Mouse (Mus musculus): Measurements from ENCODE around the gene Gbf1. TPM values are rescaled to one million over a fixed set of nuclear protein-coding genes. Genes with fewer than 3 reads are reported as not detected.
"Not testable (repeated sequence)": the region's sequence is repeated elsewhere in the genome, so short reads cannot be mapped to it uniquely, and the experiment has no call there.

Gbf1 gene
- polyA plus RNA-seq, 1 experiment from 2014 or later: 71.8 TPM

GRCm38 (mm10) chr19:46136639-46137580, 15.4 kb upstream of the Gbf1 start:
- Histone ChIP-seq H3K27ac (replicated peaks; ENCODE audit: low read depth, low read length) (no peak overlapping the region), H3K27me3 (ENCODE audit: control insufficient read depth, insufficient read depth, low read length) (peaks cover 69% of the 10 kb centered on the region), H3K4me2 (ENCODE audit: low read length) (peak overlapping the region; percentile 99), H3K4me3 (replicated peaks; ENCODE audit: low read depth, low read length) (peak overlapping the region; percentile 52), H3K9me3 (ENCODE audit: control insufficient read depth, low read length) (no peaks in the 10 kb centered on the region), H3K4me1 (ENCODE audit: control insufficient read depth, insufficient read depth, low read length) (peaks cover 19% of the 10 kb centered on the region), H3K9ac (replicated peaks; ENCODE audit: low read length) (peak overlapping the region; percentile 60), H3K36me3 (ENCODE audit: control insufficient read depth, insufficient read depth, low read length) (no peaks in the 10 kb centered on the region)
- peak; percentile 62 for DNase-seq
- ATAC-seq (ENCODE audit: low FRiP score, low TSS enrichment): no peak
- 2% methylated on average over 49 of the region's 49 CpGs for WGBS

GRCm38 (mm10) chr19:46140324-46140723, 12.0 kb upstream of the Gbf1 start:
- no peak for DNase-seq
- Histone ChIP-seq H3K9me3 (ENCODE audit: control insufficient read depth, low read length) (no peaks in the 10 kb centered on the region), H3K4me3 (replicated peaks; ENCODE audit: low read depth, low read length) (no peak overlapping the region), H3K27me3 (ENCODE audit: control insufficient read depth, insufficient read depth, low read length) (peaks cover 53% of the 10 kb centered on the region), H3K4me1 (ENCODE audit: control insufficient read depth, insufficient read depth, low read length) (peaks cover 19% of the 10 kb centered on the region), H3K27ac (replicated peaks; ENCODE audit: low read depth, low read length) (no peak overlapping the region), H3K9ac (replicated peaks; ENCODE audit: low read length) (no peak overlapping the region), H3K36me3 (ENCODE audit: control insufficient read depth, insufficient read depth, low read length) (no peaks in the 10 kb centered on the region), H3K4me2 (ENCODE audit: low read length) (no peak overlapping the region)
- 57% methylated on average over 2 of the region's 2 CpGs for WGBS
- no peak for ATAC-seq (ENCODE audit: low FRiP score, low TSS enrichment)

GRCm38 (mm10) chr19:46141091-46141490, 11.2 kb upstream of the Gbf1 start:
- H3K4me2 ChIP-seq (ENCODE audit: low read length): no peak overlapping the region
- 12% methylated on average over 6 of the region's 6 CpGs for WGBS
- no peaks in the 10 kb centered on the region for H3K36me3 ChIP-seq (ENCODE audit: control insufficient read depth, insufficient read depth, low read length)
- H3K9ac ChIP-seq (replicated peaks; ENCODE audit: low read length): no peak overlapping the region
- DNase-seq: no peak
- no peak overlapping the region for H3K4me3 ChIP-seq (replicated peaks; ENCODE audit: low read depth, low read length)
- H3K9me3 ChIP-seq (ENCODE audit: control insufficient read depth, low read length): no peaks in the 10 kb centered on the region
- H3K27me3 ChIP-seq (ENCODE audit: control insufficient read depth, insufficient read depth, low read length): peaks cover 54% of the 10 kb centered on the region
- no peak overlapping the region for H3K27ac ChIP-seq (replicated peaks; ENCODE audit: low read depth, low read length)
- ATAC-seq (ENCODE audit: low FRiP score, low TSS enrichment): no peak
- peaks cover 12% of the 10 kb centered on the region for H3K4me1 ChIP-seq (ENCODE audit: control insufficient read depth, insufficient read depth, low read length)

GRCm38 (mm10) chr19:46147511-46148371, 4.6 kb upstream of the Gbf1 start, which contains the start of gene Pitx3:
Pitx3 (minus strand) TSS chr19:46148326.
- under 1% methylated on average over 47 of the region's 47 CpGs for WGBS
- peak; percentile 36 for DNase-seq
- Histone ChIP-seq H3K9ac (replicated peaks; ENCODE audit: low read length) (peak within 1 kb of the TSS; percentile 23; the same call in 1 of the 2 replicates), H3K27me3 (ENCODE audit: control insufficient read depth, insufficient read depth, low read length) (peaks cover 61% of the 10 kb centered on the region), H3K36me3 (ENCODE audit: control insufficient read depth, insufficient read depth, low read length) (no peaks in the 10 kb centered on the region), H3K9me3 (ENCODE audit: control insufficient read depth, low read length) (no peaks in the 10 kb centered on the region), H3K4me1 (ENCODE audit: control insufficient read depth, insufficient read depth, low read length) (peaks cover 14% of the 10 kb centered on the region), H3K4me3 (replicated peaks; ENCODE audit: low read depth, low read length) (peak within 1 kb of the TSS; percentile 44), H3K4me2 (ENCODE audit: low read length) (peak within 1 kb of the TSS; percentile 89), H3K27ac (replicated peaks; ENCODE audit: low read depth, low read length) (no peak within 1 kb of the TSS)
- no peak for ATAC-seq (ENCODE audit: low FRiP score, low TSS enrichment)

GRCm38 (mm10) chr19:46148372-46148760, 3.9 kb upstream of the Gbf1 start:
- Histone ChIP-seq H3K9me3 (ENCODE audit: control insufficient read depth, low read length) (no peaks in the 10 kb centered on the region), H3K36me3 (ENCODE audit: control insufficient read depth, insufficient read depth, low read length) (no peaks in the 10 kb centered on the region), H3K4me3 (replicated peaks; ENCODE audit: low read depth, low read length) (peak overlapping the region; percentile 44), H3K4me2 (ENCODE audit: low read length) (peak overlapping the region; percentile 89), H3K9ac (replicated peaks; ENCODE audit: low read length) (peak overlapping the region; percentile 23; the same call in 1 of the 2 replicates), H3K27ac (replicated peaks; ENCODE audit: low read depth, low read length) (no peak overlapping the region), H3K27me3 (ENCODE audit: control insufficient read depth, insufficient read depth, low read length) (peaks cover 61% of the 10 kb centered on the region), H3K4me1 (ENCODE audit: control insufficient read depth, insufficient read depth, low read length) (peaks cover 18% of the 10 kb centered on the region)
- peak; percentile 47; the same call in 1 of the 2 replicates for ATAC-seq (ENCODE audit: low FRiP score, low TSS enrichment)
- peak; percentile 85 for DNase-seq
- WGBS: under 1% methylated on average over 27 of the region's 27 CpGs

GRCm38 (mm10) chr19:46149091-46149490, 3.2 kb upstream of the Gbf1 start:
- Histone ChIP-seq H3K27ac (replicated peaks; ENCODE audit: low read depth, low read length) (no peak overlapping the region), H3K36me3 (ENCODE audit: control insufficient read depth, insufficient read depth, low read length) (no peaks in the 10 kb centered on the region), H3K4me1 (ENCODE audit: control insufficient read depth, insufficient read depth, low read length) (peaks cover 25% of the 10 kb centered on the region), H3K27me3 (ENCODE audit: control insufficient read depth, insufficient read depth, low read length) (peaks cover 61% of the 10 kb centered on the region), H3K4me3 (replicated peaks; ENCODE audit: low read depth, low read length) (no peak overlapping the region), H3K9me3 (ENCODE audit: control insufficient read depth, low read length) (no peaks in the 10 kb centered on the region), H3K9ac (replicated peaks; ENCODE audit: low read length) (no peak overlapping the region), H3K4me2 (ENCODE audit: low read length) (peak overlapping the region; percentile 89; the same call in 1 of the 2 replicates)
- DNase-seq (no peak), ATAC-seq (ENCODE audit: low FRiP score, low TSS enrichment) (no peak)
- WGBS: 26% methylated on average over 12 of the region's 12 CpGs

- ATAC-seq (ENCODE audit: low FRiP score, low TSS enrichment): no peak
- 94% methylated on average over 3 of the region's 3 CpGs for WGBS
- DNase-seq: no peak
Observed at GRCm38 (mm10) chr19:46165950-46166349, 13.6 kb downstream of the Gbf1 start.

GRCm38 (mm10) chr19:46167169-46167568, 14.9 kb downstream of the Gbf1 start:
- not testable (repeated sequence) for DNase-seq

More at GRCm38 (mm10) chr19:46165950-46166349, 13.6 kb downstream of the Gbf1 start:
- H3K27me3 ChIP-seq (ENCODE audit: control insufficient read depth, insufficient read depth, low read length): no peaks in the 10 kb centered on the region
- no peak overlapping the region for H3K27ac ChIP-seq (replicated peaks; ENCODE audit: low read depth, low read length)
- H3K36me3 ChIP-seq (ENCODE audit: control insufficient read depth, insufficient read depth, low read length): peaks cover 33% of the 10 kb centered on the region
- H3K9ac ChIP-seq (replicated peaks; ENCODE audit: low read length): no peak overlapping the region
- no peak overlapping the region for H3K4me2 ChIP-seq (ENCODE audit: low read length)
- H3K9me3 ChIP-seq (ENCODE audit: control insufficient read depth, low read length): no peaks in the 10 kb centered on the region
- no peaks in the 10 kb centered on the region for H3K4me1 ChIP-seq (ENCODE audit: control insufficient read depth, insufficient read depth, low read length)
- no peak overlapping the region for H3K4me3 ChIP-seq (replicated peaks; ENCODE audit: low read depth, low read length)

More at GRCm38 (mm10) chr19:46167169-46167568, 14.9 kb downstream of the Gbf1 start:
- H3K9ac ChIP-seq (replicated peaks; ENCODE audit: low read length); H3K4me1 ChIP-seq (ENCODE audit: control insufficient read depth, insufficient read depth, low read length); H3K4me3 ChIP-seq (replicated peaks; ENCODE audit: low read depth, low read length); H3K9me3 ChIP-seq (ENCODE audit: control insufficient read depth, low read length); ATAC-seq (ENCODE audit: low FRiP score, low TSS enrichment); H3K4me2 ChIP-seq (ENCODE audit: low read length); H3K27ac ChIP-seq (replicated peaks; ENCODE audit: low read depth, low read length); H3K27me3 ChIP-seq (ENCODE audit: control insufficient read depth, insufficient read depth, low read length): not testable (repeated sequence)
- 58% methylated on average over 2 of the region's 2 CpGs for WGBS
- H3K36me3 ChIP-seq (ENCODE audit: control insufficient read depth, insufficient read depth, low read length): peaks cover 45% of the 10 kb centered on the region

Data from midbrain, embryonic 14.5 days (tissue).